Mouse (Mus musculus) lung, embryonic 15.5 days (tissue): ENCODE measurements around the gene Sft2d1. TPM values are rescaled to one million over a fixed set of nuclear protein-coding genes. Genes with fewer than 3 reads are reported as not detected.

ENCODE experiments used
- ATAC-seq: fragments of 200-750 bp; cut with Nextera tagmentation; 2 replicates; pipeline ENCODE4 v1.8.0; 2017; ENCODE audit warnings: moderate number of reproducible peaks, borderline replicate concordance; ENCODE audit not compliant: low FRiP score, low TSS enrichment; ENCODE audit errors: extremely low read depth
- H3K27ac ChIP-seq: fragments of 300-500 bp; sonication (generic); 2 replicates; pipeline ENCODE4 v1.5.1; 2015; ENCODE audit warnings: moderate library complexity, mild to moderate bottlenecking, inconsistent platforms
- H3K27me3 ChIP-seq: fragments of 300-500 bp; sonication (generic); 2 replicates; pipeline ENCODE4 v1.6.1; 2015; ENCODE audit warnings: inconsistent platforms
- H3K36me3 ChIP-seq: fragments of 300-500 bp; sonication (generic); 2 replicates; pipeline ENCODE4 v1.6.1; 2015; ENCODE audit warnings: inconsistent platforms
- H3K4me1 ChIP-seq: fragments of 300-500 bp; sonication (generic); 2 replicates; pipeline ENCODE4 v1.6.1; 2015; ENCODE audit warnings: inconsistent platforms
- H3K4me2 ChIP-seq: fragments of 300-500 bp; sonication (generic); 2 replicates; pipeline ENCODE4 v1.6.1; 2015; ENCODE audit warnings: inconsistent platforms, mild to moderate bottlenecking, moderate library complexity
- H3K4me3 ChIP-seq: fragments of 300-500 bp; sonication (generic); 2 replicates; pipeline ENCODE4 v1.5.1; 2015; ENCODE audit warnings: mild to moderate bottlenecking, inconsistent platforms
- H3K9ac ChIP-seq: fragments of 300-500 bp; sonication (generic); 2 replicates; pipeline ENCODE4 v1.6.1; 2015; ENCODE audit warnings: inconsistent platforms
- H3K9me3 ChIP-seq: fragments of 300-500 bp; sonication (generic); 2 replicates; pipeline ENCODE4 v1.6.1; 2016; ENCODE audit warnings: inconsistent platforms
- WGBS: fragments of 180-500 bp; shearing (Covaris S2); methylation state at CpG from one replicate; pipeline ENCODE4 v1.1.7; 2015; 5-methylcytosine and 5-hydroxymethylcytosine counted together
- polyA plus RNA-seq: library from polyadenylated mRNA; unstranded; fragments of >200 nt; fragmentation: Nextera tagmentation; extraction: Ambion mirVana; gene quantifications from 2 replicates; pipeline ENCODE4 v1.2.1, GENCODE M21; 2015

Sft2d1 gene
- polyA plus RNA-seq, 1 experiment from 2014 or later: 75.8 TPM

DNA sequence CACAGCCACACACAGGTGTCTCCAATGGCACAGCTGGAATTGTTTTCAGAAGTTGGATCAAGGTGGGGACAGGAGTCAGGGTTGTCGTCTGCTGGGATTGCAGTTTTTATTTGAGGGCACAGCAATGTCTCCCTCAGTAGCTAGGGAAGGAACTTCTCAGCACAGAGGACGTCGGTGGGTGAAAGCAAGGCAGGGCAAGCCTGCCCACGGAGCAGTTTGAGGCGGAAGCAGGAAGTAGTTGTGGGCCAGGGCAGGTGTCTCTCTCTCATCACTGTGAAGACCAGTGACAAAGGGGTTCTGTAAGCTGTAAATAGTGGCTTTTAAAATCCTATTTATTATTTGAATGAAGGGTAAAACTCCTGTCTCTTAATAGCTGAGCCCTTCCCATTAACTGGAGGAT lies 31.8 kb downstream of the Sft2d1 start:
- no peak for ATAC-seq

DNA sequence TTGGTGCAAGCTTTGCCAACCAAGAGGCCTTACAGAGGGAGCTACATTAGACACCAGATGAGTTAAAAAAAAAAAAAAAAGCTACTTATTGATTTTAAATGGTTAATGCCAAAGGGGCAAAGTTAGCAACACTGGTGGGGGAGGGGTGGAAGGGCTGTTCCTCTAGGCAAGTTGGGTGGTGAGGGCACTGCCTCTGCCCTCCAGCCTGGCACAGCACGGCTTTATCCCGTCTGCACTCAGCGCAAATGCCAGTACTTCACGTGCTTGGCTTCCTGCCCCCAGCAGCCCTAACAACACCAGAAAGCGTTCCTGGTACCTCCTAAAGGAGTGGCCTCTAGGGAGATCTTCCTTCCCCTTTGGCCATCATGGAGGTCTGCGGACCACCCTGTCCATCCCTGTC lies 32.5 kb downstream of the Sft2d1 start:
- Histone ChIP-seq H3K27me3 (peaks cover 44% of the 10 kb centered on the region), H3K36me3 (no peaks in the 10 kb centered on the region), H3K9me3 (no peaks in the 10 kb centered on the region), H3K27ac (no peak overlapping the region), H3K4me2 (no peak overlapping the region), H3K4me1 (peaks cover 29% of the 10 kb centered on the region), H3K9ac (no peak overlapping the region), H3K4me3 (no peak overlapping the region)
- no peak for ATAC-seq
- 67% methylated on average over 6 of the region's 6 CpGs for WGBS

More for the DNA sequence above, 31.8 kb downstream of the Sft2d1 start:
- Histone ChIP-seq H3K9me3 (no peaks in the 10 kb centered on the region), H3K4me3 (no peak overlapping the region), H3K27ac (no peak overlapping the region), H3K27me3 (peaks cover 44% of the 10 kb centered on the region), H3K36me3 (no peaks in the 10 kb centered on the region), H3K9ac (no peak overlapping the region), H3K4me1 (peaks cover 29% of the 10 kb centered on the region), H3K4me2 (0 out of 2 replicates have a peak overlapping the region, but pooled peaks have one; percentile 2)
- WGBS: 33% methylated on average over 5 of the region's 5 CpGs

DNA sequence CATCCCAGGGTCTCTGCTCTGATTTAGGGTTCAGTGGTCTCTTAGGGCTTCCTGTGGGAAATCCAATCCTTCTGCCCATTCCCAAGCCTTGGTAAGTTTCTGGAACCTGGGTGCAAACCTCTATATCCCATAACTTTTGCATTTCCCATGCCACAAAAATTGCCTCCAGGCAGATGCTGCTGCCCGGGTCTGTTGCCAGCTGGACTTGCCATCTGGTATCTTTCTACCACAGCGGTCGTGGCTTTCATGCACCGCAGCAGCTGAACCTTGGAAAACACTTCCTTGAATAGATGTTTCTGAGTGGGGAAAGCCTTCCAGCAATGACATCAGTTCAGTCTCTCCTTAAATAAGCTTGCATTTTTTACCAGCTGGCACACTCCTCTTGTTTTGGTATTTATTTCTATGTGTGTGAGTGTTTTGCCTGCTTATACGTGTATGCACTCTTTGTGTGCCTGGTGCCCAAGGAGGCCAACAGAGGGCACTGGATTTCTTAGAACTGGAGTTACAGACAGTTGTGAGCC lies 36.9 kb downstream of the Sft2d1 start:
- Histone ChIP-seq H3K9ac (no peak overlapping the region), H3K9me3 (no peaks in the 10 kb centered on the region), H3K36me3 (no peaks in the 10 kb centered on the region), H3K4me1 (peaks cover 3% of the 10 kb centered on the region; the same call in 1 of the 2 replicates), H3K27ac (no peak overlapping the region), H3K27me3 (peaks cover 1% of the 10 kb centered on the region; the same call in 1 of the 2 replicates), H3K4me3 (no peak overlapping the region), H3K4me2 (no peak overlapping the region)
- ATAC-seq: no peak
- 85% methylated on average over 5 of the region's 5 CpGs for WGBS

DNA sequence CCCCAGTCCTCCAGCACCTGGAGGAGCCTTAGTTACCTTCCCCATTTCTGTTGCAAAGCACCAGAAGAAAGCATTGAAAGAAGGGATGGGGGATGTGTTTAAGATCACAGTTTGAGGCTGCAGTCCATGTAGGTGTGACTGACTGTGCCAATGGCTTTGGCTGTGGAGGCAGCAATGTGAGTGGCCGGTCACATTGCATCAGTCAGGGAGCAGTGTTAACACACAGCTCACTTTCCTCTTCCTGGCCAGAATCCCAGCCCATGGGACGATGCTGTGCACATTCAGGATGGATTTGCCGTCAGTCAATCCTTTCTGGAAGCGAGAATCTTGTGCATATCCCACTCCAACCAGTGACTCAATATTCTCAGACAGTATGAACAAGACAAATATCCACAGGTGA lies 38.0 kb downstream of the Sft2d1 start:
- Histone ChIP-seq H3K36me3 (no peaks in the 10 kb centered on the region), H3K27me3 (no peaks in the 10 kb centered on the region), H3K27ac (no peak overlapping the region), H3K9me3 (no peaks in the 10 kb centered on the region), H3K4me1 (no peaks in the 10 kb centered on the region), H3K9ac (no peak overlapping the region), H3K4me2 (no peak overlapping the region), H3K4me3 (no peak overlapping the region)
- WGBS: 84% methylated on average over 4 of the region's 4 CpGs
- ATAC-seq: no peak

DNA sequence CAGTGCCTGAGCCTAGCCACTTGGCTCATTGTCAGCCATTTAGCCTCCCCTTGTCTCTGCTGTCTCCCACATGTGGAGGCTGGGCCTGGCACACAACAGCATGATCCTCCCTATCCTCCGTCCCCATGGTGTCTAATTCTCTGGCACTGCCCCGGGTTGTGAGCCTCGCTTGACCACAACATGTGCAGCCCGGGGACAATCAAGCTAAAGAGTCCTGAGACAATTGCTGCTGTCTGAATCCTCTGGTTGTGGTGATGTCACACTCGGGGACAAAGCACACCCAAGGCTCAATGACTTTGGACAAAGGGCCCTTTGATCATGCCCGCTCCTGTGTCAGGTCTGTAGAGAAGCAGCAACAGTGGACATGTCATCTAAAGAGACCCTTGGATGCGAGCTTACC lies 40.2 kb downstream of the Sft2d1 start:
- ATAC-seq: no peak
- no peaks in the 10 kb centered on the region for H3K27me3 ChIP-seq
- H3K9ac ChIP-seq: no peak overlapping the region
- no peak overlapping the region for H3K4me3 ChIP-seq
- no peaks in the 10 kb centered on the region for H3K36me3 ChIP-seq
- no peak overlapping the region for H3K27ac ChIP-seq
- H3K9me3 ChIP-seq: no peaks in the 10 kb centered on the region
- H3K4me2 ChIP-seq: no peak overlapping the region
- no peaks in the 10 kb centered on the region for H3K4me1 ChIP-seq
- WGBS: 80% methylated on average over 7 of the region's 7 CpGs

DNA sequence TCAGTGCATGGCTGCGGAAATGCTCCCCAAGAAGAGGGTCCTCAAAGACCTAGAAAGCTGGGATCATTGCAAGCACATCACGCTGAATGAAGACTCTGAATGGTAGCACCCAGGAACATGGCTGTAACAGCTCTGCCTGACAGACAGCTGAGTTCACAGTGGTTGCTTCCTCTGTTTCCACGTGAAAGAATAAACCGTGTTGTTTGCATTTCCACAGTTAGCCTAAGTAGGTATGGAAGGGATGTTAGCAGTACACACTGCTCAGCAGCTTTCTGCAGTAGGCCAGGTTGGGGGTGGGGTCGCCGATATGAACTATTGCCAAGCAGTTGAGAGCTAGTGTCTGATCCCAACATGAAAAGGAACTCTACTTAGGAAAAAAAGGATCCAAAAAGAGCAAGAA lies 44.8 kb downstream of the Sft2d1 start, which contains the start of gene T2:
T2 (plus strand) TSS at position 301 of the 400 bp plus-strand sequence.
- no peak within 1 kb of the TSS for H3K4me2 ChIP-seq
- no peaks in the 10 kb centered on the region for H3K27me3 ChIP-seq
- H3K4me3 ChIP-seq: no peak within 1 kb of the TSS
- WGBS: 77% methylated on average over 6 of the region's 6 CpGs
- no peaks in the 10 kb centered on the region for H3K36me3 ChIP-seq
- no peaks in the 10 kb centered on the region for H3K9me3 ChIP-seq
- H3K9ac ChIP-seq: no peak within 1 kb of the TSS
- ATAC-seq: no peak
- no peak within 1 kb of the TSS for H3K27ac ChIP-seq
- H3K4me1 ChIP-seq: no peaks in the 10 kb centered on the region

DNA sequence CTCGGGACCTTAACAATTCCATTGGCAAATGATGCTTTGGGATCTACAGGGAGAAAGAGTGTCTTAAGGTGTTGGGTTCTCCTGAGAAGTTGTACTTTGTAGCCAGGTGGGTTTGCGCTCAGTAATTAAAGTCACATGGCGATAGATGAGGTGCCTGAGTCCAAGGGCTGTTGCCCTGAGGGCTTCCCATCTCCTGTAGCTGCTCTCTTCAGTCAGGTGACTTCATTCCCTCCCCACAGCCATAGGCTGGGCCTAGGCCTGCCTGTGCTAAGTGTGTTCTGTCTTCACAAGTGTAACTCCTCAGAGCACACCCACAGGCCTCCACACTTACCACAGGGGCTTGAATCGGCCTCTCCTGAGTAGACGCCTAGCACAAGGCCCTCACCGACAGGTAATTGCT lies 46.6 kb downstream of the Sft2d1 start:
- H3K27ac ChIP-seq: no peak overlapping the region
- no peak overlapping the region for H3K4me3 ChIP-seq
- 83% methylated on average over 6 of the region's 6 CpGs for WGBS

DNA sequence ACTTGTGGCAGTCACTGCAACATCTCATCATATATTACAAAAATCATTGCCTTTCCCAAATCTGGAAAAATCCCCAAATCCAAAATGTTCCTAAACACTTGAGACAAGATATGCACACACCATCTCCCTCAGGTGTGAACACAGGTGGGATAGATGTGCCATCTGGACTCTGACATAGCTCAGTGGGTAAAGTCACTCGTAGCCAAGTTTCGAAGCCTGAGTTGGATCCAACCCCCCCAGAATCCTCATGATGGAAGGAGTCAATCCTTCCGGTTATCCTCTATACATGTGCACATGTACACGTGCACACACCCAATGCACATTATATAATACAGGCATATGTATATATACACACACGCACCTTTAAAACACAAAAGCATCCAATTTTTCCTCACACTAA lies 50.0 kb downstream of the Sft2d1 start:
- no peaks in the 10 kb centered on the region for H3K36me3 ChIP-seq
- no peak overlapping the region for H3K27ac ChIP-seq
- ATAC-seq: no peak
- H3K9ac ChIP-seq: no peak overlapping the region
- no peaks in the 10 kb centered on the region for H3K27me3 ChIP-seq
- no peak overlapping the region for H3K4me3 ChIP-seq
- no peak overlapping the region for H3K4me2 ChIP-seq
- H3K4me1 ChIP-seq: no peaks in the 10 kb centered on the region
- 91% methylated on average over 5 of the region's 5 CpGs for WGBS
- no peaks in the 10 kb centered on the region for H3K9me3 ChIP-seq

More for the DNA sequence above, 46.6 kb downstream of the Sft2d1 start:
- no peaks in the 10 kb centered on the region for H3K4me1 ChIP-seq
- no peaks in the 10 kb centered on the region for H3K36me3 ChIP-seq
- no peak for ATAC-seq
- H3K27me3 ChIP-seq: no peaks in the 10 kb centered on the region
- no peaks in the 10 kb centered on the region for H3K9me3 ChIP-seq
- no peak overlapping the region for H3K9ac ChIP-seq
- H3K4me2 ChIP-seq: no peak overlapping the region

DNA sequence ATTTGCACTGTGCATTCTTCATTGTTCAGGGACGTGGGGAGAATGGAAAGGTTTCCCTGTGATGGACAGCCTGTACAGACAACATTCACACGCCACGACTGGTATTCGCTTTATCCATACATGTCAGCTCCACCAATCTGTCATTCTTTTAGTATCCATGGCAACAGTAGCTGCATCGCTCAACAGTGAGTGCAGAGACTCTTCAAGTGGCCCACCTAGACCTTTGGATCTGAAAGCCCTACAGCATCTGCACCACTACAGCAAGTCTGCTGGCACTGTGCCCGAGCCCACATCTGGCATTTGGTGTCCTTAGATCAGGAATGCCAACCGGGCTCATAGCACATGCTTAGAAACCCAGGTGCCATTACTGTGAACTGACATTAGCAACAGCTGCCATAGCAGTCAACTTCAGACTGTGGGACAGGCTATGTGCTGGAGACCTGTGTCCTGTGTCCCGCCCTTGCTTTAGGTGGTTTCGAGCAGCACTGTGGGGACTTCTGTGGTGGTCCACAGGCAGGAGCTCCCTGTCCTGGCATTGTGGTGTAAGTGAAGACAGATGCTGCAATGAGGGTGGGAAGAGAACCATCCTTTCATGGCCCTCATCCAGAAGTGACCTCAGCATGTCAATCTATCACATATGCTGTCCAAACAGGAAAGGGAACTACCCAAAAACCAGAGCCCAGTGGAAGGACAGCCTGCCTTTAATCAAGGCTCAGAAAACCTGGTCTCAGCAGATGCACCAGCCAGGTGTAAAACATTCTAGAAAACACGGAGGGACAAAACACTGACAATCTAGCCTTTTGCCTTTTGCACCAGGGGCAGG lies 50.6 kb downstream of the Sft2d1 start:
- WGBS: 61% methylated on average over 10 of the region's 10 CpGs
- no peak overlapping the region for H3K27ac ChIP-seq
- H3K4me2 ChIP-seq: no peak overlapping the region
- no peak overlapping the region for H3K4me3 ChIP-seq
- no peaks in the 10 kb centered on the region for H3K36me3 ChIP-seq
- no peaks in the 10 kb centered on the region for H3K9me3 ChIP-seq
- H3K9ac ChIP-seq: no peak overlapping the region
- ATAC-seq: no peak
- H3K27me3 ChIP-seq: no peaks in the 10 kb centered on the region
- H3K4me1 ChIP-seq: no peaks in the 10 kb centered on the region

DNA sequence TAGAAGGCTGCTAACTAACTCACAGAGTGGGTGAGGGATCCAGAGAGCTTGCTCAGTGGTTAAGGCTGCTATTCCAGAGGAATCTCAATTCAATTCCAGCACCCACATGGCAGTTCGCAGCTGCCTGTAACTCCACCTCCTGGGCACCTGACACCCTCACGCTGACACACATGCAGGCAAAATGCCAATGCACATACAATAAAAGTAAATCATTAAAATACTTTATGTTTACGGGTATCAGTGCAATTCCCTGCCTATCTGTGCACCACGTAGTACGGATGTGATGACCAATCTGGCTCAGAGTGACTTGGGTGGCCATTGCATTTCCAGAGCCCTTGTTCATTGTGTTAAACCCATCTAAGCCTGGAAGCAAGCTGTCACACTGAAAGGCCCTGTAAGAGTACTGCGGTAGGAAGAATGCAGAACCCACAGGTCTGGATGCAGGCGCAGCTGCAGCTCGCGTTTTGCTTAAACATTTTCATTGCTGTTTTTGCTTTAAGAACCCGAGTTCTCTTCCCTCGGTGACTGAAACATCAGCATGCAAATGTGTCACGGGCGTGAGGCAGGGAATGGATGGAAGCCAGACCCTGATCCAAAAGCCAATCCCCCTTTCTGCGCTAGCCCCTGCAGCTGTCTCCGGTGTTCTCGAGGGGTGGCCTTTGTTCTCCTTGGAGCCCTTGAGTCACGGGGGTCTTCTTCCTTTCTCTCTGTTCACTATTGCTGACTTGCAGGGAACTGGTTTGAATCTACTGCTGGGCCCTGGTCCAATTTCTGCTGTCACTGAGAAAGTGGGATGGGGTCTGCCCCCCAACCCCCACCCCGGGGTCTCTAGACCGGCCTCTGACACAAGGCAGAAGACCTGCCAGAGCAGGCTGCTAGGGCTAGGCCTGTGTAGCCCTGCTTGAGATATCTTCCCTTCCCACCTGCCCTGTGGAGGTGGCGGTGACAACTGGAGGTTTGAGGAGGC lies 56.9 kb downstream of the Sft2d1 start:
- WGBS: 32% methylated on average over 20 of the region's 20 CpGs
- Histone ChIP-seq H3K4me3 (no peak overlapping the region), H3K9ac (no peak overlapping the region), H3K27me3 (no peaks in the 10 kb centered on the region), H3K36me3 (no peaks in the 10 kb centered on the region), H3K4me2 (no peak overlapping the region), H3K4me1 (peaks cover 19% of the 10 kb centered on the region), H3K9me3 (no peaks in the 10 kb centered on the region), H3K27ac (no peak overlapping the region)
- ATAC-seq: no peak

DNA sequence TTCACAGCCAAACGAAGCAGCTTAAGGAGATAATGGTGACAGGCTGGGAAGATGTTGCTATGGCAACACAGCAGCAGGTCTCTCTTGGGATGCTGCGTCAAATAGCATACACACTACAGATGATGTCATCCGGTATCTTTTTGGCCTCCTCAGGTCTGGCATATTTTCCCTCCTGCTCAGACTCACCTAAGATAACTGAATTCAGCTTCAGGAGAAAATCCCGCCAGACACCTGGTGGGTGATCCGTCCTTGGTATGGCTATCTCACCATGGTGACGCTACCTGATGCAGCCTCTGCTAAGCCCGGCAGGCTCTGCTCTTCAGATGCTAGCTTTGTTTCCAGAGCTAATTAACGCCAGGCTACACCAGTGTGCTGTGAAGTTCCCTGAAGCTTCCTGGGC lies 57.7 kb downstream of the Sft2d1 start:
- Histone ChIP-seq H3K36me3 (no peaks in the 10 kb centered on the region), H3K4me2 (no peak overlapping the region), H3K27me3 (no peaks in the 10 kb centered on the region), H3K4me3 (no peak overlapping the region), H3K9ac (no peak overlapping the region), H3K27ac (no peak overlapping the region), H3K4me1 (peaks cover 19% of the 10 kb centered on the region), H3K9me3 (no peaks in the 10 kb centered on the region)
- 28% methylated on average over 8 of the region's 8 CpGs for WGBS
- no peak for ATAC-seq
